In the genomic region with DNA sequence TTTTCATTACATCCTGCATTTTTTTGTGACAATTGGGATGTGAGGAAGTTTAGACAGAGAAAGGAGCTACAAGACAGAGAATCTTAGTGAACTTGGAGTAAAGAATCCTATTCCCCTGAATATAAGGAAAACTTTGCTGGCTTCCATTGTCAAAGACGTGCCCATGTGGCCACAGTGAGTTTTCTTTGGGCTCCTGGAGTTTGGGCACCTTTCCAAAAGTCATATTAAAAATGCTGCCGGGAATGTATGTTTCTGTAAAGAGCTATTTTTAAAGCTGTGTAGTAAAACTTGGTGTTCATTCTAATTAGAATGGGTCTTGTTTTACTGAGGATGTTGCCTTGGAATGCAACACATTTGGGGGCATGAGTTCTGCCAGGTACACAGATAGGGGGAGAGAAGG, we compare ENCODE assay signal across 22 mouse cellular contexts.
DNase-seq lines count a peak whose midpoint lies in the region; ATAC-seq and TF ChIP-seq lines count a peak whose summit lies in the region.
"Had no signal": no experiment of that assay in that cellular context is flagged by ENCODE, and none has a peak within 500 bp of the region (broad histone marks: within the 10 kb centered on the region; RNA-seq: fewer than 3 reads in every experiment).

No protein-coding gene starts in this region.

- no peak overlapping the region; the same call in 1 of the 2 replicates for H3K27ac ChIP-seq in lung, embryonic 14.5 days (ENCODE audit: low read depth)
- peak overlapping the region; percentile 71 for H3K27ac ChIP-seq in embryonic fibroblast, embryonic 13.5 days (ENCODE audit: insufficient read depth, low read length)
- H3K27ac ChIP-seq: embryonic facial prominence, embryonic 13.5 days; hindbrain, embryonic 12.5 days; hindbrain, embryonic 15.5 days had no signal

- ATAC-seq in lung, embryonic 14.5 days (ENCODE audit: insufficient read depth): no peak
- ATAC-seq: activated CD4-positive, CD25-positive, alpha-beta regulatory T cell, adult 4 months; CD4-positive, CD25-positive, alpha-beta regulatory T cell, adult 4 months; forebrain, embryonic 14.5 days; forebrain, postnatal 0 days; intestine, postnatal 0 days had no signal

- H3K27me3 ChIP-seq in lung, embryonic 14.5 days (ENCODE audit: insufficient read depth, low read length): no peaks in the 10 kb centered on the region
- H3K27me3 ChIP-seq: embryonic facial prominence, embryonic 13.5 days; heart, embryonic 12.5 days; hindbrain, embryonic 12.5 days; hindbrain, embryonic 15.5 days had no signal

- no peak for TF ChIP-seq CTCF in lung, embryonic 14.5 days (IDR thresholded peaks at IDR 0.05; ENCODE audit: low read depth)
- TF ChIP-seq CTCF in lung, adult 2 months (IDR thresholded peaks at IDR 0.05; ENCODE audit: insufficient read depth, low read length): no peak
- TF ChIP-seq CTCF in embryonic fibroblast, embryonic 13.5 days (IDR thresholded peaks at IDR 0.05; ENCODE audit: borderline replicate concordance, insufficient read depth, low read length): no peak

- H3K9ac ChIP-seq in lung, embryonic 14.5 days: no peak overlapping the region
- H3K9ac ChIP-seq: embryonic facial prominence, embryonic 13.5 days; forebrain, postnatal 0 days; heart, embryonic 12.5 days; hindbrain, embryonic 12.5 days; hindbrain, embryonic 15.5 days had no signal

- H3K4me2 ChIP-seq in lung, embryonic 14.5 days: no peak overlapping the region
- H3K4me2 ChIP-seq: embryonic facial prominence, embryonic 13.5 days; heart, embryonic 12.5 days; hindbrain, embryonic 12.5 days; hindbrain, embryonic 15.5 days had no signal

- TF ChIP-seq POLR2A in lung, adult 2 months (IDR thresholded peaks at IDR 0.05; ENCODE audit: borderline replicate concordance, extremely low read depth, low read depth, low read length): no peak
- TF ChIP-seq POLR2A in embryonic fibroblast, embryonic 13.5 days (IDR thresholded peaks at IDR 0.05; ENCODE audit: low read depth, low read length): no peak

- H3K4me1 ChIP-seq in lung, embryonic 14.5 days (ENCODE audit: insufficient read depth): peaks cover 7% of the 10 kb centered on the region; the same call in 1 of the 2 replicates
- no peaks in the 10 kb centered on the region for H3K4me1 ChIP-seq in lung, adult 2 months (ENCODE audit: control insufficient read depth, insufficient read depth, low read length)
- peaks cover 4% of the 10 kb centered on the region; the same call in 1 of the 2 replicates for H3K4me1 ChIP-seq in embryonic fibroblast, embryonic 13.5 days (ENCODE audit: control insufficient read depth, insufficient read depth, low read length)
- H3K4me1 ChIP-seq: hindbrain, embryonic 12.5 days; hindbrain, embryonic 15.5 days had no signal

- H3K4me3 ChIP-seq in lung, embryonic 14.5 days (ENCODE audit: low read depth, low read length): no peak overlapping the region
- no peak overlapping the region for H3K4me3 ChIP-seq in lung, adult 2 months (replicated peaks; ENCODE audit: extremely low read depth, low read depth, low read length)
- H3K4me3 ChIP-seq in embryonic fibroblast, embryonic 13.5 days (ENCODE audit: insufficient read depth, low read length): no peak overlapping the region
- H3K4me3 ChIP-seq: embryonic facial prominence, embryonic 13.5 days; heart, embryonic 12.5 days; hindbrain, embryonic 12.5 days; hindbrain, embryonic 15.5 days had no signal

- H3K9me3 ChIP-seq in lung, embryonic 14.5 days (ENCODE audit: low read depth, low read length): no peaks in the 10 kb centered on the region
- H3K9me3 ChIP-seq: embryonic facial prominence, embryonic 13.5 days; heart, embryonic 12.5 days; hindbrain, embryonic 12.5 days; hindbrain, embryonic 15.5 days had no signal

- DNase-seq in heart, adult 11 months: peak; percentile 42
- DNase-seq in heart, adult 18-20 months: no peak
- peak; percentile 65 for DNase-seq in lung, embryonic 14.5 days
- DNase-seq in lung, adult 2 months: no peak
- no peak for DNase-seq in cerebellum, adult 11-12 months
- DNase-seq: adrenal gland, postnatal 10 days; adrenal gland, postnatal 36 days; cerebellum, adult 2 months; cerebellum, adult 9-11 months; cerebellum, postnatal 25 days; gastrocnemius, postnatal 10 days; gastrocnemius, postnatal 36 days had no signal

- WGBS in lung, embryonic 14.5 days: 28% methylated on average over 2 of the region's 2 CpGs
- WGBS in lung, adult 2 months: 25% methylated on average over 2 of the region's 2 CpGs

- H3K36me3 ChIP-seq in lung, embryonic 14.5 days (ENCODE audit: insufficient read depth): no peaks in the 10 kb centered on the region
- H3K36me3 ChIP-seq: embryonic facial prominence, embryonic 13.5 days; heart, embryonic 12.5 days; hindbrain, embryonic 12.5 days; hindbrain, embryonic 15.5 days had no signal

Comparison
In these comparisons a context has a peak if more than half of its experiments do, and no peak if none do; other contexts are left out.
1. DNase-seq: peak in heart, adult 11 months (single experiment) and lung, embryonic 14.5 days (single experiment); none in heart, adult 18-20 months (0 of 2), lung, adult 2 months (single experiment) and cerebellum, adult 11-12 months (single experiment).